Mouse (Mus musculus): Measurements from ENCODE around the gene Rusc2.

DNA sequence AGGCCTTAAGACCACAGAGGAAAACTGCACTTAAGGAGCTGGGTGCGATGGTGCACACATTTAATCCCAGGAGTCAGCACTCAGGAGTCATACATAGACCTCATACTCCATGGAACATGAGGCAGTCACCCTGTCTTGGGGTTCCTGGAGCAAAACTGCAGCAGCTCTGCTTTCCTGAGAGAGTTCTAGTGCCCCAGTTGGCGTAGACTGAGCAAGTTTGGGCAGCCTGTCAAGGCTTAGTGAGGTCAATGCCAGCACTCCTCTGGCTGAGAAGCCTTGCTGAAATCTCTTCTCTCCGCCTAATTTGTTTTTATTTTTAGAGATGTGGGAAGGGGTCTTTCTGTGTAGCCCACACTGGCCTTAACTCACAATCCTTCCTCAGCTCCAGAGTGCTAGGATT is 66.8 kb downstream of the Rusc2 start:
- no peak for TF ChIP-seq CTCF (IDR thresholded peaks at IDR 0.05; ENCODE audit: low read depth, low read length)
- TF ChIP-seq POLR2A (IDR thresholded peaks at IDR 0.05; ENCODE audit: extremely low read depth, insufficient read depth, low read length), result no peak
